Mouse (Mus musculus): ENCODE results near the gene Mybbp1a.

- TF ChIP-seq CTCF (IDR thresholded peaks at IDR 0.05; ENCODE audit: extremely low read depth, insufficient read depth, low read length) (no peak), POLR2A (IDR thresholded peaks at IDR 0.05; ENCODE audit: extremely low read depth, insufficient read depth, low read length) (no peak)
These were observed 20.4 kb downstream of the Mybbp1a start for GRCm38 (mm10) chr11:72461500-72461981.
